Mouse (Mus musculus) kidney, adult 2 months (tissue): ENCODE data around the gene Stap2. TPM values are rescaled to one million over a fixed set of nuclear protein-coding genes. Genes with fewer than 3 reads are reported as not detected.

Experiments used
- DNase-seq: peaks from one replicate; pipeline ENCODE4 v3.0.0; 2021
- H3K27ac ChIP-seq: fragments of 200-500 bp; 2 replicates; pipeline ENCODE4 v1.5.1; 2012; ENCODE audit warnings: low read depth, low read length, control low read depth, inconsistent platforms; ENCODE audit not compliant: insufficient read depth
- H3K27me3 ChIP-seq: fragments of 200-500 bp; replicated peaks from 2 replicates; pipeline ENCODE4 v1.6.1; 2012; ENCODE audit warnings: mild to moderate bottlenecking, moderate library complexity, low read length, inconsistent platforms; ENCODE audit not compliant: control insufficient read depth, insufficient read depth
- H3K36me3 ChIP-seq: fragments of 200-500 bp; 2 replicates; pipeline ENCODE4 v1.6.1; 2012; ENCODE audit warnings: mild to moderate bottlenecking, moderate library complexity, low read length, inconsistent platforms; ENCODE audit not compliant: control insufficient read depth, insufficient read depth
- H3K4me1 ChIP-seq: fragments of 200-500 bp; 2 replicates; pipeline ENCODE4 v1.6.1; 2011; ENCODE audit warnings: low read length; ENCODE audit not compliant: control insufficient read depth, insufficient read depth
- H3K4me3 ChIP-seq: fragments of 200-500 bp; 2 replicates; pipeline ENCODE4 v1.5.1; 2011; ENCODE audit warnings: mild to moderate bottlenecking, low read depth, low read length, control low read depth; ENCODE audit not compliant: insufficient read depth
- CTCF ChIP-seq: fragments of 200-500 bp; conservative IDR thresholded peaks from 2 replicates; pipeline ENCODE4 v1.5.1; 2011; ENCODE audit warnings: low read depth, mild to moderate bottlenecking, control low read depth, low read length, moderate library complexity, mixed read lengths; ENCODE audit not compliant: insufficient read depth, insufficient read length
- POLR2A ChIP-seq: fragments of 200-500 bp; IDR thresholded peaks from one replicate; pipeline ENCODE4 v1.6.1; 2011; ENCODE audit warnings: low read depth, low read length, control low read depth
- WGBS: fragments of 180-500 bp; shearing (Covaris S2); methylation state at CpG from one replicate; pipeline ENCODE4 v1.1.7; 2018; 5-methylcytosine and 5-hydroxymethylcytosine counted together
- polyA plus RNA-seq: library from polyadenylated mRNA; depleted of rRNA; stranded (reverse); fragments of >200 nt; gene quantifications from 2 replicates; pipeline ENCODE4 v1.2.3, GENCODE M21; 2012

Stap2 gene
- polyA plus RNA-seq, 1 experiment, result 20.1 TPM

DNA sequence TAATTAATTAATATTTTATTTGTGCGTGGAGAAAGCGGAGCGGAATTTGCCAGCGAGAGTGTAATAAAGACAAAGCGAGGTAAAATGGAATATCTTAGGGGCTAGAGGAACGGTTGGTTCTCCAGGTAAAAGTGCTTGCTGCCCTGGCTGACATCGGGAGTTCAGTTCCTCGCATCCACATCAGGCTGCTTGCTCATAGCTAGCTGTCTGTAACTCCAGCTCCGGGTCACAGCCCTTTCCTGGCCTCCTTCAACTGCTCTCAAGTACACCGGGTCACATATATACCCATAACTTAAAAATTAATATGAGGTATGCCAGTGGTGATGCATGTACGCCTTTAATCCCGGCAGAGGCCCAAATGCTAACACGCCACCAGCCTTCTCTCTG lies 31.5 kb upstream of the Stap2 start:
- 33% methylated on average over 13 of the region's 13 CpGs for WGBS
- no peaks in the 10 kb centered on the region for H3K36me3 ChIP-seq
- peak overlapping the region; percentile 33 for H3K4me3 ChIP-seq
- no peak for TF ChIP-seq CTCF
- no peak for TF ChIP-seq POLR2A
- DNase-seq, result no peak
- H3K27me3 ChIP-seq, result no peaks in the 10 kb centered on the region
- H3K27ac ChIP-seq, result peak overlapping the region; percentile 4; the same call in 1 of the 2 replicates
- peaks cover 19% of the 10 kb centered on the region for H3K4me1 ChIP-seq

DNA sequence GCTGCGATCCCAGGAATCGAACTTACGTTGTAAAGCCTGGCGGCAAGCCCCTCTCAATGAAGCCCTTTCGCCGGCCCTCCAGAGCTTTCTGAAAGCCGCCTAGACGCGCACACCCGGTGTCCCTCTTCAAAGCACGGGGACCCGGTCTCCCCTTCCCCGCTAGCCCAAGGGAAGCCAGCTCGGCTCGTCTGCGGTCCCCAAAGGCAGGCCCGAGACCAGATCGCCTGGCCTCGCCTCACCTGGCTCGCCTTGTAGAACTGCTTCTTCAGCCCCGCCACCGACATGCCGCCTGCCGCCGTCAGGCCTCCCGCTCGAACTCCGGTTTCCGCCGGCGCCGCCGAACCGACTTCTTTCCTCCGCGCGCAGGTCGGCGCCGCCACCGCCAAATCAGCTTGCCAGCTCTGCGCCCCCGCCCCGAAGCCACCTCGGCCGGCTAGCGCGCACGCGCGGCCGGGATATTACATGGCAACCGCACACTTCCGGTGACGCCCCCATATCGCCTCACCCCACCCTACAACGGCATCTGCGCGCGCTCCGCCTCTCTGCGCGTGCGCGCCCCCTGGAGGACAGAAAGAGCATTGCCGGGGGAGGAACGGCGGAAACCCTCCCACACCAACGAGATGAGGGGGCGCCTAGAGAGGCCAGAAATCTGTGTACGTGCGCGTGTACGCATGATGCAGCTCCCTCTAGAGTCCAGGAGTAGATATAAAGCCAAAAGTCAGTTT lies 31.0 kb upstream of the Stap2 start, which contains the start of gene Sh3gl1:
Sh3gl1 (minus strand) TSS at position 460 of the 725 bp plus-strand sequence.
- Histone ChIP-seq H3K36me3 (no peaks in the 10 kb centered on the region), H3K4me3 (peak within 1 kb of the TSS; percentile 92), H3K4me1 (peaks cover 20% of the 10 kb centered on the region), H3K27ac (peak within 1 kb of the TSS; percentile 82), H3K27me3 (no peaks in the 10 kb centered on the region)
- peak; percentile 60 for TF ChIP-seq POLR2A
- peak; percentile 96; the same call in 1 of the 2 replicates for TF ChIP-seq CTCF
- WGBS, result under 1% methylated on average over 74 of the region's 74 CpGs
- peak; percentile 99 for DNase-seq

DNA sequence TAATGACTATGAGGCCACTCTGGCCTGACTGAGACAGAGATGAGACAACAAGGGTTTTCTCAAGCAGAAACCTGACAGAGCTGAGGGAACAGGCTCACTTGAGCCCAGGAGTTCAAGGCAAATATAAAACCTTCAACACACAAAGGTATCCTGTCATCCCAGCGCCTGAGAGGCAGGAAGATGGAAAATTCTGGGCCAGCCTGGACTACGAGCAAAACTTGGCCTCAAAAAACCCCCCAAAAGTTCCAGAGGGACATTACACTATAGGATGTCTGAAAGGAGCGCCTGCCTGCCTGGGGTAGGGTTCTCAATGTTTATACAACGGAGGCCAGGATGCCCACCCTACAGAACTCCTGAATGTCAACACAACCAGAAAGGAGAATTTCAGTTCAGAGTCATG lies 29.8 kb upstream of the Stap2 start:
- no peaks in the 10 kb centered on the region for H3K27me3 ChIP-seq
- H3K4me3 ChIP-seq, result 0 out of 2 replicates have a peak overlapping the region, but pooled peaks have one; percentile 4
- no peaks in the 10 kb centered on the region for H3K36me3 ChIP-seq
- peaks cover 27% of the 10 kb centered on the region for H3K4me1 ChIP-seq
- DNase-seq, result no peak
- TF ChIP-seq CTCF, result no peak
- TF ChIP-seq POLR2A, result no peak
- H3K27ac ChIP-seq, result no peak overlapping the region
- WGBS, result 46% methylated on average over 4 of the region's 4 CpGs

DNA sequence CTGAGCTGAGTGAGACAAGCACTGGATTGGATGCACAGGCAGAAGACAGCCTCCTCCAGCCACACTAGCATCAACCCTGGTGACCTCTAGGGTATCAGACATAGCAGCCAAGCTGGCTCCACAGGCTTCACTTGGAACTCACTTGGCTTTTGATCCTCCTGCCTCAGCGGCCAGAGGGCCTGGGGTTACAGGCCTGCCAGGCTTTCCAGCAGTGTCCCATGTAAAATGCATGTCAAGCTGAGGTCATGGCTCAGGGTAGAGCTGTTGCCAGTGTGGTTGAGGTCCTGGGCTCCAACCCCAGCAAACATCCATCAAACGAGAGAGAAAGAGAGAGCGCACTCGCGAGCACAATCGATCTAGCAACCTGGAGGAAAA lies 29.3 kb upstream of the Stap2 start:
- no peak for DNase-seq
- Histone ChIP-seq H3K4me1 (peaks cover 28% of the 10 kb centered on the region), H3K36me3 (no peaks in the 10 kb centered on the region), H3K27ac (no peak overlapping the region), H3K27me3 (no peaks in the 10 kb centered on the region), H3K4me3 (no peak overlapping the region)
- WGBS, result 61% methylated on average over 6 of the region's 6 CpGs
- TF ChIP-seq POLR2A, result no peak

DNA sequence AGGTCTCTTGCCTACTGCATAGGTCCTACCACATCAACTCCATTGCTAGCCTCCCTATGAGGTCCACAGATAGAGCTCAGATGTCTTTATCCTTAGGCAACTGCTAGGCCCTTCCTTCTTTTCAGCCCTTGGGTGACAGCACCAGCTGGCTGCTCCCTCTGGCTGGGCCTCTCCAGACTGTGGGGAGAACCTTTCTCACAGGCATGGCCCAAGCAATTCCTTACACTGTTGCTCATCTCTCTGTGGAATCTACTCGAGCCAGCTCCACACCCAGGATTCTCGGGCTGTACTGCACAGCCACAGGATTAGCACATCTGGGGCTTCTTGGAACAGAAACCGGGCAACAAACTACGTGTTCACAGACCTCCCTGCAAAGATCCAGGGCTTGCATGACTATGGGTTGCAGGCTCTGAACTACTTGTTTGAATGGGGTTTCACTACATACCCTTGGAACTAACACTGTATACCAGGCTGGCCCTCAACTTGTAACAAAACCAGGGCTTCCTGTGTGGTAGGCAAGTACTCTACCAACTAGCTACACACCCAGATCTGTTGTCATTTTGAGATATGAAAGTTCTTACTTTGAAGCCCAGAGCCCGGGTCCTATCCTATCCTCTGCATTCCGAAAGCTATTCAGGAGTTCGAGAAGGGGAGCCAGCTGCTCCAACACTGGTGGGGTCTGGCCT lies 28.8 kb upstream of the Stap2 start:
- DNase-seq, result no peak
- Histone ChIP-seq H3K27ac (no peak overlapping the region), H3K4me1 (peaks cover 28% of the 10 kb centered on the region)

DNA sequence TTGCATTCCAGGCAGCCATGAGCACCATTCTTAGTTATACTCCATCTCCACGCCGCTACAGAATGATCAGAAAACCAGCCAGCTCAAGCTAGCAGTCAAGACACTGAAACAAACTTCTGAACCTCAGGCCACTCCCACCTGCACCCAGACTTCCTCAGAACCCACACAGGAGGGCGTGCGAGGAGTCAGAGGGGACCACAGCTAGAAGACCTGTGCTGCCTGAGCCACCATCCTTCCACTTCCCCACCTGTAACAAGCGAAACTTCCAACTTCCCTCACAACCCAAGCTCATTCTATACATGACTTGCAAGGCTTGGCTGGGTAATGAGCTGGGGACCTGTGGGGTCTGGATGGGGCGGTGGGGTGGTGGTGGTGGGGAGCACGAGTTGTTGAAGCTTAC lies 27.4 kb upstream of the Stap2 start:
- 37% methylated on average over 7 of the region's 7 CpGs for WGBS
- H3K4me1 ChIP-seq, result peaks cover 38% of the 10 kb centered on the region
- DNase-seq, result no peak
- H3K4me3 ChIP-seq, result no peak overlapping the region
- H3K27me3 ChIP-seq, result no peaks in the 10 kb centered on the region
- TF ChIP-seq POLR2A (no peak), CTCF (no peak)
- no peak overlapping the region for H3K27ac ChIP-seq
- no peaks in the 10 kb centered on the region for H3K36me3 ChIP-seq

More for the DNA sequence above, 28.8 kb upstream of the Stap2 start:
- no peak overlapping the region for H3K4me3 ChIP-seq
- H3K27me3 ChIP-seq, result no peaks in the 10 kb centered on the region
- 72% methylated on average over 7 of the region's 7 CpGs for WGBS
- no peaks in the 10 kb centered on the region for H3K36me3 ChIP-seq
- no peak for TF ChIP-seq CTCF
- no peak for TF ChIP-seq POLR2A

DNA sequence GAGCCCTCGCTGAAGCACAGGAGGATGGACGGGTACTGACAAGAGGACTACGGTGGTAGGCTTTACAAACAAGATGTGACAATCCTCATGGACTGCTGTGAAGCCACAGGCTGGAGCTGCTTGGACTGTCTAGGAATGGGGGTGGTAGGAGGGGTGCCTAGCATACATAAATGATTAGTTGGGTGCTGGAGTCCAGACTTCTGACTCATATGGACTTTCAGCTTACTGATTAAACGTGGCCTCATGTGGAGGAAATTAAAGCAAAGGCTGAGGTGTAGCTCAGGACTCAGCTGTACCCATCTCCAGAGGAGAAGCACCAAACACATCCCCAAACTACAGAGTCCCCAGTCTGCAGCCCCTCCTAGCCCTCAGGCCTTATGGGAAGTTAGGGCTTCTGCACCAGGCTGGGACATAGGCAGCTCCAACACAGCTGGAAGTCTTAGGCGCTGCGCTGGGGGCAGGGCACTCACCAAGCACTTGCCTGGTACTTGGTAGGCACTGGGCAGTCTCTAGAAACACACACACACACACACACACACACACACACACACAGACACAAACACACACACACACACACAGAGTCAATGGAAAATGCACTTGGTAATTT lies 26.8 kb upstream of the Stap2 start:
- Histone ChIP-seq H3K4me1 (peaks cover 44% of the 10 kb centered on the region), H3K36me3 (no peaks in the 10 kb centered on the region), H3K27me3 (no peaks in the 10 kb centered on the region), H3K4me3 (no peak overlapping the region), H3K27ac (no peak overlapping the region)
- WGBS, result 35% methylated on average over 6 of the region's 6 CpGs
- peak; percentile 61 for DNase-seq
- no peak for TF ChIP-seq CTCF
- TF ChIP-seq POLR2A, result no peak
